ENCODE assay signal across 10 mouse cellular contexts in genomic region chr14:73376920-73377319, GRCm38 (mm10). TPM values are rescaled to one million over a fixed set of nuclear protein-coding genes. Genes with fewer than 3 reads are reported as not detected.
DNase-seq lines count a peak whose midpoint lies in the region; ATAC-seq and TF ChIP-seq lines count a peak whose summit lies in the region.
"Had no signal": no experiment of that assay in that cellular context is flagged by ENCODE, and none has a peak within 500 bp of the region (broad histone marks: within the 10 kb centered on the region; RNA-seq: fewer than 3 reads in every experiment).

No protein-coding gene starts in this region.

- H3K27me3 ChIP-seq in kidney, adult 2 months (replicated peaks; ENCODE audit: control insufficient read depth, insufficient read depth, low read length) = no peaks in the 10 kb centered on the region
- no peaks in the 10 kb centered on the region for H3K27me3 ChIP-seq in midbrain, embryonic 16.5 days (ENCODE audit: control insufficient read depth, insufficient read depth, low read depth, low read length)
- H3K27me3 ChIP-seq in midbrain, embryonic 13.5 days = no peaks in the 10 kb centered on the region
- H3K27me3 ChIP-seq in lung, embryonic 16.5 days (ENCODE audit: control insufficient read depth, insufficient read depth, low read depth, low read length) = no peaks in the 10 kb centered on the region
- H3K27me3 ChIP-seq: hindbrain, embryonic 15.5 days had no signal

- 0 out of 2 replicates have a peak, but pooled peaks have one; percentile 25 for ATAC-seq in midbrain, embryonic 16.5 days
- ATAC-seq in midbrain, embryonic 13.5 days = no peak
- peak; percentile 96 for ATAC-seq in lung, embryonic 16.5 days (ENCODE audit: low read depth)

- no peak for TF ChIP-seq POLR2A in kidney, adult 2 months (IDR thresholded peaks at IDR 0.05; ENCODE audit: low read depth, low read length)

- DNase-seq in kidney, adult 2 months = peak; percentile 30
- DNase-seq in kidney, adult 18-20 months = no peak
- no peak for DNase-seq in testis, postnatal 14 days (ENCODE audit: low spot score)
- DNase-seq in cerebellum, adult 11 months = no peak
- DNase-seq: cerebellum, postnatal 14 days; right cerebral cortex, adult 18-20 months had no signal

- peaks cover 48% of the 10 kb centered on the region for H3K4me1 ChIP-seq in kidney, adult 2 months (ENCODE audit: control insufficient read depth, insufficient read depth, low read length)
- H3K4me1 ChIP-seq in midbrain, embryonic 16.5 days (ENCODE audit: control insufficient read depth, insufficient read depth, low read length) = peaks cover 15% of the 10 kb centered on the region
- peaks cover 25% of the 10 kb centered on the region for H3K4me1 ChIP-seq in midbrain, embryonic 13.5 days (replicated peaks)
- peaks cover 41% of the 10 kb centered on the region for H3K4me1 ChIP-seq in lung, embryonic 16.5 days (replicated peaks; ENCODE audit: control insufficient read depth, insufficient read depth, low read length)

- H3K9ac ChIP-seq in midbrain, embryonic 16.5 days (ENCODE audit: low read depth, low read length) = no peak overlapping the region
- no peak overlapping the region for H3K9ac ChIP-seq in midbrain, embryonic 13.5 days (replicated peaks)
- H3K9ac ChIP-seq in lung, embryonic 16.5 days (ENCODE audit: low read length) = no peak overlapping the region
- H3K9ac ChIP-seq: hindbrain, embryonic 15.5 days had no signal

- H3K27ac ChIP-seq in kidney, adult 2 months (ENCODE audit: insufficient read depth, low read depth, low read length) = no peak overlapping the region
- H3K27ac ChIP-seq in midbrain, embryonic 16.5 days (ENCODE audit: low read length) = no peak overlapping the region
- H3K27ac ChIP-seq in midbrain, embryonic 13.5 days = no peak overlapping the region
- H3K27ac ChIP-seq in lung, embryonic 16.5 days (ENCODE audit: low read length) = peak overlapping the region; percentile 67
- H3K27ac ChIP-seq: hindbrain, embryonic 15.5 days had no signal

- no peak overlapping the region for H3K4me3 ChIP-seq in kidney, adult 2 months (ENCODE audit: insufficient read depth, low read depth, low read length)
- H3K4me3 ChIP-seq in midbrain, embryonic 16.5 days (ENCODE audit: low read depth, low read length) = no peak overlapping the region
- no peak overlapping the region for H3K4me3 ChIP-seq in midbrain, embryonic 13.5 days (replicated peaks)
- H3K4me3 ChIP-seq in lung, embryonic 16.5 days (ENCODE audit: low read length) = no peak overlapping the region
- H3K4me3 ChIP-seq: hindbrain, embryonic 15.5 days had no signal

- H3K4me2 ChIP-seq in midbrain, embryonic 16.5 days (ENCODE audit: low read length) = no peak overlapping the region
- no peak overlapping the region for H3K4me2 ChIP-seq in midbrain, embryonic 13.5 days (replicated peaks)
- H3K4me2 ChIP-seq in lung, embryonic 16.5 days (ENCODE audit: low read depth, low read length) = peak overlapping the region; percentile 37; the same call in 1 of the 2 replicates
- H3K4me2 ChIP-seq: hindbrain, embryonic 15.5 days had no signal

- H3K9me3 ChIP-seq in midbrain, embryonic 16.5 days (replicated peaks; ENCODE audit: control insufficient read depth, low read length, poor library complexity, severe bottlenecking) = no peaks in the 10 kb centered on the region
- no peaks in the 10 kb centered on the region for H3K9me3 ChIP-seq in midbrain, embryonic 13.5 days
- no peaks in the 10 kb centered on the region for H3K9me3 ChIP-seq in lung, embryonic 16.5 days (ENCODE audit: control insufficient read depth, low read length)
- H3K9me3 ChIP-seq: hindbrain, embryonic 15.5 days had no signal

- WGBS in kidney, adult 2 months = 54% methylated on average over 6 of the region's 6 CpGs
- 93% methylated on average over 6 of the region's 6 CpGs for WGBS in midbrain, embryonic 16.5 days
- 91% methylated on average over 6 of the region's 6 CpGs for WGBS in midbrain, embryonic 13.5 days
- 57% methylated on average over 6 of the region's 6 CpGs for WGBS in lung, embryonic 16.5 days

- no peak for TF ChIP-seq CTCF in kidney, adult 2 months (conservative IDR thresholded peaks at IDR 0.05; ENCODE audit: insufficient read depth, insufficient read length, low read depth, low read length)

- H3K36me3 ChIP-seq in kidney, adult 2 months (ENCODE audit: control insufficient read depth, insufficient read depth, low read length) = peaks cover 10% of the 10 kb centered on the region; the same call in 1 of the 2 replicates
- H3K36me3 ChIP-seq in midbrain, embryonic 16.5 days (ENCODE audit: control insufficient read depth, insufficient read depth, low read length) = 0 out of 2 replicates have a peak, but pooled peaks cover 2% of the 10 kb centered on the region
- peaks cover 6% of the 10 kb centered on the region; the same call in 1 of the 2 replicates for H3K36me3 ChIP-seq in midbrain, embryonic 13.5 days
- H3K36me3 ChIP-seq in lung, embryonic 16.5 days (ENCODE audit: control insufficient read depth, insufficient read depth, low read length) = peaks cover 9% of the 10 kb centered on the region; the same call in 1 of the 2 replicates

RNA-seq across cellular contexts. Expression of gene Itm2b, which starts 8.2 kb away (rescaled TPM):
- 2,034 and 2,219 TPM in 2 replicates for polyA plus RNA-seq in kidney, adult 2 months (2012; rRNA removed)
- polyA plus RNA-seq in midbrain, embryonic 16.5 days (2015; fragmentation: Nextera tagmentation; extraction: Ambion mirVana) = 627 and 698 TPM in 2 replicates
- polyA plus RNA-seq in midbrain, embryonic 13.5 days (2015; fragmentation: Nextera tagmentation; extraction: Ambion mirVana) = 442 and 449 TPM in 2 replicates
- 1,001 and 1,063 TPM in 2 replicates for polyA plus RNA-seq in lung, embryonic 16.5 days (2015; fragmentation: Nextera tagmentation; extraction: Ambion mirVana)

RNA-seq across cellular contexts. Expression of gene Rb1, which starts 51.3 kb away (rescaled TPM):
- polyA plus RNA-seq in kidney, adult 2 months (2012; rRNA removed) = 6.8 and 8.3 TPM in 2 replicates
- 20.4 and 20.6 TPM in 2 replicates for polyA plus RNA-seq in midbrain, embryonic 16.5 days (2015; fragmentation: Nextera tagmentation; extraction: Ambion mirVana)
- polyA plus RNA-seq in midbrain, embryonic 13.5 days (2015; fragmentation: Nextera tagmentation; extraction: Ambion mirVana) = 21.2 and 22.3 TPM in 2 replicates
- 14.4 and 15.6 TPM in 2 replicates for polyA plus RNA-seq in lung, embryonic 16.5 days (2015; fragmentation: Nextera tagmentation; extraction: Ambion mirVana)
